Mouse (Mus musculus) limb, embryonic 11.5 days (tissue): ENCODE results near the gene Crygs. TPM values are rescaled to one million over a fixed set of nuclear protein-coding genes. Genes with fewer than 3 reads are reported as not detected.
"Not testable (repeated sequence)": the region's sequence is repeated elsewhere in the genome, so short reads cannot be mapped to it uniquely, and the experiment has no call there.

ENCODE experiments used
- ATAC-seq: fragments of 200-750 bp; cut with Nextera tagmentation; 2 replicates; pipeline ENCODE4 v1.8.0; 2017; ENCODE audit warnings: low read depth; ENCODE audit not compliant: insufficient number of reproducible peaks, low FRiP score, low TSS enrichment
- DNase-seq: peaks from one replicate; pipeline ENCODE4 v3.0.0-alpha.2; 2015; ENCODE audit warnings: low spot score
- H3K27ac ChIP-seq: fragments of 300-500 bp; sonication (generic); replicated peaks from 2 replicates; pipeline ENCODE4 v1.5.1; 2014; ENCODE audit warnings: low read depth, mild to moderate bottlenecking, low read length
- H3K27me3 ChIP-seq: fragments of 300-500 bp; sonication (generic); 2 replicates; pipeline ENCODE4 v1.6.1; 2014; ENCODE audit warnings: mild to moderate bottlenecking, low read length, mixed read lengths; ENCODE audit not compliant: control insufficient read depth, insufficient read depth
- H3K36me3 ChIP-seq: fragments of 300-500 bp; sonication (generic); 2 replicates; pipeline ENCODE4 v1.6.1; 2014; ENCODE audit warnings: mild to moderate bottlenecking, low read length, moderate library complexity, mixed read lengths; ENCODE audit not compliant: control insufficient read depth, insufficient read depth
- H3K4me1 ChIP-seq: fragments of 300-500 bp; sonication (generic); 2 replicates; pipeline ENCODE4 v1.6.1; 2014; ENCODE audit warnings: low read length, mixed read lengths; ENCODE audit not compliant: control insufficient read depth, insufficient read depth
- H3K4me2 ChIP-seq: fragments of 300-500 bp; sonication (generic); 2 replicates; pipeline ENCODE4 v1.6.1; 2014; ENCODE audit warnings: low read depth, mild to moderate bottlenecking, moderate library complexity; ENCODE audit not compliant: severe bottlenecking
- H3K4me3 ChIP-seq: fragments of 300-500 bp; sonication (generic); 2 replicates; pipeline ENCODE4 v1.5.1; 2014; ENCODE audit warnings: low read depth, low read length
- H3K9ac ChIP-seq: fragments of 300-500 bp; sonication (generic); 2 replicates; pipeline ENCODE4 v1.6.1; 2014; ENCODE audit warnings: mild to moderate bottlenecking, low read length
- H3K9me3 ChIP-seq: fragments of 300-500 bp; sonication (generic); 2 replicates; pipeline ENCODE4 v1.6.1; 2016; ENCODE audit warnings: low read length; ENCODE audit not compliant: control insufficient read depth
- WGBS: fragments of 180-500 bp; shearing (Covaris S2); extraction: QIAGEN DNeasy Blood & Tissue Kit; methylation state at CpG from one replicate; pipeline ENCODE4 v1.1.7; 2014; 5-methylcytosine and 5-hydroxymethylcytosine counted together
- polyA plus RNA-seq: library from polyadenylated mRNA; unstranded; fragments of >200 nt; fragmentation: Nextera tagmentation; extraction: Ambion mirVana; gene quantifications from 2 replicates; pipeline ENCODE4 v1.2.1, GENCODE M21; 2014

Gene Crygs
- polyA plus RNA-seq, 1 experiment from 2014 or later = not detected

DNA sequence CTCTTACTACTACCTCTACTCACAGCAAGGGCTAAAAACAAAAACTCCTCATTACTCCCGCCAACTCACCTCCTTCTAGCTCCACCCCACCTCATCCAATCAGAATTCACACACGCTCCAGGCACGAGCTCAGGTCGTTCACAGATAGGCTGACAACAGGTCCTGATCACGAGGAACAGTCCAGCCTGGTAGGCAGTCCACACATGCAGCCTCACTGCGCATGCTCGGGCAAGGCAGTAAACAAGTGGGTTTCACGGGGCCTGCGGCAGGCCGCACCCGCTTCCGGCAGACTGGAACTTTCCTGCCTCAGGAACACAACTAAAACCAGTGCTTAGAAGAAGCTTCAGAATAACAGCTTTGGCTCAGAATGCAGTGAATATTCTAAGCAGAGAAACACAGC lies 33.1 kb downstream of the Crygs start:
- H3K27ac ChIP-seq, H3K4me3 ChIP-seq, DNase-seq, H3K36me3 ChIP-seq, H3K4me2 ChIP-seq, H3K9ac ChIP-seq, H3K9me3 ChIP-seq, H3K27me3 ChIP-seq, ATAC-seq, H3K4me1 ChIP-seq: not testable (repeated sequence)
- WGBS = 88% methylated on average over 12 of the region's 12 CpGs

DNA sequence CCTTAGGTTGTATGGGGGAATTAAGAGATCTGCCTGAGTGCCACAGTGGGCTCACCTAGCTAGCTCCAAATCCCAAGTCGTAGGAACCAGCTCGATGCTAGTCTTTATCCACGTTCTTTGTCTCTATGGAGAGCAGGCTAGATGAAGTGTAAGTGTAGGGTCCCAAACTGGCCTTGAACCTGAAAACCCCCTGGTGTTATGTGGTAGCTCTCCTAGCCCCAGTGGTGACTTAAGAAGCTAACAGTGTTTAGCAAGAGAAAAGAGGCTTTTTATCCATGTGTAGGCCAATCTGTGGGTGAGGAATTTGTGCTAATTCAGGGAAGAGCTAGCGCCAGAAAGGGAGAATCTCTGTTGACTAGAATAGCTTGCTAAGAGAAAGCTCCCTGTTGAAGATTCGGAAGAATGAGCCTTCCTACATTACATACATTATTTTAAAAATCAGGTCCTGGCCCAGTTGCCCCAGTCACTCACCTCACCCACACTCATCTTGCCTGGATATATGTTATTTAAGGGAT lies 35.8 kb downstream of the Crygs start:
- no peaks in the 10 kb centered on the region for H3K9me3 ChIP-seq
- H3K27me3 ChIP-seq = no peaks in the 10 kb centered on the region
- H3K36me3 ChIP-seq = no peaks in the 10 kb centered on the region
- no peak overlapping the region for H3K27ac ChIP-seq
- ATAC-seq (no peak), DNase-seq (no peak)
- no peaks in the 10 kb centered on the region for H3K4me1 ChIP-seq
- 68% methylated on average over 5 of the region's 5 CpGs for WGBS
- H3K4me3 ChIP-seq = no peak overlapping the region
- H3K9ac ChIP-seq = no peak overlapping the region
- H3K4me2 ChIP-seq = no peak overlapping the region

DNA sequence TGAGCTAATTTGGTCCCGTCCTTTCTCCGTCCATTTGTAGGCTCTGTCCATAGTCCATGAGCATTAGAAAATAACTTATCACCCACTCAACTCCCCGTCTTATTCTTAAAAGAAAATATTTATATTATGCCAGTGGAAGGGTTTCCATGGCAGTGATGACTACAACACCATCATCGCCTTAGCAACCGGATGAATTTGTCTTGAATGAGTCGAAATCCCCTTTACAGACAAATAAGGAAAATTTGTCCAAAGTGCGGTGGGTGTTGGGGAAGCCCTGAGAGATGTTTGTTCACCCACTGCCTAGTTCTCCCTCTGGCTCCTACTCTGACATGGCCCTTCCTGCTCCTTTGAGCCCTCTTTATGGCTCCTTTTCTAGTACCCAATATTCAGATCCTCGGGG lies 42.7 kb downstream of the Crygs start:
- ATAC-seq (no peak), DNase-seq (no peak)
- no peaks in the 10 kb centered on the region for H3K36me3 ChIP-seq
- no peak overlapping the region for H3K4me2 ChIP-seq
- H3K27me3 ChIP-seq = no peaks in the 10 kb centered on the region
- H3K4me1 ChIP-seq = no peaks in the 10 kb centered on the region
- no peaks in the 10 kb centered on the region for H3K9me3 ChIP-seq
- WGBS = 93% methylated on average over 8 of the region's 8 CpGs
- H3K4me3 ChIP-seq = no peak overlapping the region
- H3K27ac ChIP-seq = no peak overlapping the region
- H3K9ac ChIP-seq = no peak overlapping the region

DNA sequence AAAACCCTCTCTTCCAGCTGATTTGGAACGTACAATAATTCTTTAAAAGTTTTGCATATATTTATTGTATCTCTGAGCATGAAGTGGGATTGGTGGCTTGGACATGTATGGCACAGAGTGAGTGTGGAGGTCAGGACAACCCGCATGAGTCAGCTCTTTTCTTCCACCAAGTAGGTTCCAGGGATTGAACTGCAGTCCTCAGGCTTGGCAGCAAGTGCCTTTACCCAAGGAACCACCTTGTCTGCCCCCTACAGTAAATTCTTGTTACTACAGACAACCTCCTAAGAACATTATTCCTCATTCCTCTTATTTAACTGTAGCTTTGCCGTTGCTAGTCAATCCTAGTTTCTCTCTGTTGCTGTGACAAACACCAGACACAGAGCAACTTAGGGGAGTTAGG lies 44.0 kb downstream of the Crygs start:
- 90% methylated on average over 3 of the region's 3 CpGs for WGBS
- no peaks in the 10 kb centered on the region for H3K9me3 ChIP-seq
- H3K9ac ChIP-seq = no peak overlapping the region
- DNase-seq (no peak), ATAC-seq (no peak)
- H3K4me3 ChIP-seq = no peak overlapping the region
- no peaks in the 10 kb centered on the region for H3K36me3 ChIP-seq
- H3K27ac ChIP-seq = no peak overlapping the region
- no peaks in the 10 kb centered on the region for H3K4me1 ChIP-seq
- no peaks in the 10 kb centered on the region for H3K27me3 ChIP-seq
- H3K4me2 ChIP-seq = no peak overlapping the region

DNA sequence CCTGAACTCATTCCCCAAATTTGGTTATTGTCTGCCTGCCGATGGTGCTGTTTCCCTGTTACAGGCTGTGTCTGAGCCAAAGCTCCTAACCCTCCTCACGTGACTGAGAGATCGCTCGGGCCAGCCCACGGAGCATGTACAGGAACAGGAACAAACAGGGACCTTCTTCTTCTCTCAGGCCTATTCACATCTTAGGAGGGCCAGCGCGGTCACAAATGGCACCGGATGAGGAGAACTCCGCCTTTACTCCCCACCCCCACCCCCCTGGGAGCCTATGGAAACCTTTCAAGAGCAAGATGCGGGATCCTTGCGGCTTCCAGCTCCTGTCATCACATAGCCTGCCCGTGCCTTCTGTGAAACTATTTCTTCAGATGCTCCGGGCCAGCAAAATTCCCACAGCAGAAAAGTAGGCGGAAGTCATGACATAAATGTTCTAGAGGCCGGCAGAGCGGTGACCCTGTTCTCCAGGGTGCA lies 44.6 kb downstream of the Crygs start:
- no peak for DNase-seq
- no peaks in the 10 kb centered on the region for H3K27me3 ChIP-seq
- H3K4me2 ChIP-seq = no peak overlapping the region
- H3K27ac ChIP-seq = no peak overlapping the region
- ATAC-seq = no peak
- 76% methylated on average over 16 of the region's 16 CpGs for whole genome bisulfite sequencing
- H3K9me3 ChIP-seq = no peaks in the 10 kb centered on the region
- no peak overlapping the region for H3K4me3 ChIP-seq
- no peak overlapping the region for H3K9ac ChIP-seq
- H3K36me3 ChIP-seq = no peaks in the 10 kb centered on the region
- no peaks in the 10 kb centered on the region for H3K4me1 ChIP-seq

DNA sequence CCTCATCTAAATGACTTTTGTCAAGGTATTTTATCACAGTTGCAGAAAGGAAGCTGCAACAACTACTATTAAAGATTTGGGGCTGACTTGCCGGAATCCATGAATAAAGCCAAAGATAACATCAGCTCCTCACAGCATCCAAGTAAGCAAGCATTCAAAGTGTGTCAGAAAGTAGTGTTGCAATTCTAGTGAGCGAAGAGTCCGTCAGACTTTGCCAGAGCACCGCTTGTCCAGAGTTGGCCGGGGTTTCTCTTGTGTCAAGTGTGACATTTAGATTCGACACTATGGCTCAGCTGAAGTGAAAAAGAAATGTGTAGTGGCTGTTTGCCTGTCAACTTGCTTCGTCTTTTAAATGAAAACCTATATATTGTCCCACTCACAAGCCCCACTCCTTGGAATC lies 45.8 kb downstream of the Crygs start:
- H3K4me3 ChIP-seq = no peak overlapping the region
- H3K27me3 ChIP-seq = no peaks in the 10 kb centered on the region
- no peaks in the 10 kb centered on the region for H3K4me1 ChIP-seq
- no peak overlapping the region for H3K27ac ChIP-seq
- no peaks in the 10 kb centered on the region for H3K9me3 ChIP-seq
- 95% methylated on average over 7 of the region's 7 CpGs for WGBS
- no peak overlapping the region for H3K9ac ChIP-seq
- no peak for ATAC-seq
- H3K36me3 ChIP-seq = no peaks in the 10 kb centered on the region
- DNase-seq = no peak
- H3K4me2 ChIP-seq = no peak overlapping the region

Other genes starting within 250 kb of the Crygs start
- 0.16 and 0.50 TPM in 2 replicates for gene Dgkg, start 154.4 kb downstream of the Crygs start, polyA plus RNA-seq
- gene Tbccd1, start 46.1 kb upstream of the Crygs start, polyA plus RNA-seq = 37.9 and 39.9 TPM in 2 replicates
- 106 and 112 TPM in 2 replicates for gene Dnajb11, start 46.3 kb upstream of the Crygs start, polyA plus RNA-seq
- not detected in 2 replicates for gene Ahsg, start 79.7 kb upstream of the Crygs start, polyA plus RNA-seq
- not detected in 2 replicates for gene Fetub, start 106.8 kb upstream of the Crygs start, polyA plus RNA-seq
- not detected in 2 replicates for gene Hrg, start 139.5 kb upstream of the Crygs start, polyA plus RNA-seq
- not detected in 2 replicates for gene Kng2, start 217.9 kb upstream of the Crygs start, polyA plus RNA-seq
- gene Kng1, start 246.3 kb upstream of the Crygs start, polyA plus RNA-seq = 0.33 TPM in 1 of 2 replicates, not detected in the other